Mouse (Mus musculus) forebrain, embryonic 11.5 days (tissue): ENCODE measurements at regions not wholly inside any gene's neighbourhood (a gene's known extent, or its start where the extent isn't known, plus 50 kb on each side); places are given as distances from the start of the nearest gene placed in this dataset.

Experiments
- ATAC-seq: fragments of 200-750 bp; cut with Nextera tagmentation; replicated peaks from 2 replicates; pipeline ENCODE4 v1.8.0; 2017; ENCODE audit warnings: moderate TSS enrichment; ENCODE audit not compliant: low FRiP score
- DNase-seq: peaks from one replicate; pipeline ENCODE4 v3.0.0-alpha.2; 2017; ENCODE audit warnings: low spot score
- H3K27ac ChIP-seq: fragments of 300-500 bp; sonication (generic); 2 replicates; pipeline ENCODE4 v1.5.1; 2014; ENCODE audit warnings: low read depth, low read length
- H3K27me3 ChIP-seq: fragments of 300-500 bp; sonication (generic); 2 replicates; pipeline ENCODE4 v1.6.1; 2014; ENCODE audit warnings: mild to moderate bottlenecking, low read length, mixed read lengths; ENCODE audit not compliant: control insufficient read depth, insufficient read depth
- H3K36me3 ChIP-seq: fragments of 300-500 bp; sonication (generic); 2 replicates; pipeline ENCODE4 v1.6.1; 2014; ENCODE audit warnings: mild to moderate bottlenecking, low read length, moderate library complexity, mixed read lengths; ENCODE audit not compliant: control insufficient read depth, insufficient read depth
- H3K4me1 ChIP-seq: fragments of 300-500 bp; sonication (generic); replicated peaks from 2 replicates; pipeline ENCODE4 v1.6.1; 2014; ENCODE audit warnings: low read length, mixed read lengths; ENCODE audit not compliant: control insufficient read depth, insufficient read depth
- H3K4me2 ChIP-seq: fragments of 300-500 bp; sonication (generic); 2 replicates; pipeline ENCODE4 v1.6.1; 2014; ENCODE audit warnings: low read depth, mild to moderate bottlenecking, low read length, moderate library complexity, mixed read lengths; ENCODE audit not compliant: severe bottlenecking
- H3K4me3 ChIP-seq: fragments of 300-500 bp; sonication (generic); 2 replicates; pipeline ENCODE4 v1.5.1; 2014; ENCODE audit warnings: low read depth, low read length
- H3K9ac ChIP-seq: fragments of 300-500 bp; sonication (generic); 2 replicates; pipeline ENCODE4 v1.6.1; 2014; ENCODE audit warnings: low read length
- H3K9me3 ChIP-seq: fragments of 300-500 bp; sonication (generic); 2 replicates; pipeline ENCODE4 v1.6.1; 2016; ENCODE audit warnings: low read length, mixed read lengths; ENCODE audit not compliant: control insufficient read depth
- WGBS: fragments of 180-500 bp; shearing (Covaris S2); extraction: QIAGEN DNeasy Blood & Tissue Kit; methylation state at CpG from one replicate; pipeline ENCODE4 v1.1.7; 2014; 5-methylcytosine and 5-hydroxymethylcytosine counted together

DNA sequence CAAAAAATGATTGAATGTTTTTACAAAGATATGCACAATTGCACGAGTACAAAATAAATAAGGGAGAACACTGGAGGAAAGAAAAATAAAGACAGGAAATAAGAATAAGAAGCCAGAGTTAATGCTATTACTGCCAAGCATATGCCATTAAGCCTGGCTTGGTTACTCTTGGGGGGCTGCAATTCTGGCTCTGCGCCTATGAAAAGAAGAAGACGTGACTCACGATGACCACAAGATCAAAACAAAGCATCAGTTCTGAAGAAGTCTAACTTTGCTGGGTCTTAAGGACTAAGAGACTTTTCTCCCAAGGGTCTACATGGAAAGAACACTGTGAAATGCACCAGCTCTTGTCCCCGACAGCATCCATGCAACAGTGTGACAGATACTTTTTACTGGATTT is 454.8 kb upstream of the Mpdz start:
- WGBS = 82% methylated on average over 5 of the region's 5 CpGs
- no peak for DNase-seq

DNA sequence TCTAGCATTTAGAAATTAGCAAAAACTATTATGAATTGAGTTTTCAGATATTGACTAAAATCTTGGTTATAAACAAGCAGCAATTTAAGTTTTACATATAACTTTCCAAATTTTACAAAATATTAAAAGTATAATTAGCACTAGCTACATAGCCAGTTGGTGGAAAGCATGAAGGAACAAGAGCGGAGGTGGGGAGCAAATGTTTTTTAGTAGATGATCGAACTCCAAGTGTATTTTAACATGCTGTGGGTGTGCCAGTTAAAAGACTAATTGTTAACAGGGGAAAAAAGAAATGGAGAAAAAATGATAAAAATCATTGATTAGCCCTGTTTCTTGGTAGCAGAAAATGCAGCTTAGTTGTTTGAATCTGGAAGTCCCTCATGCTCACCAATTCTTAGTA is 426.3 kb upstream of the Mpdz start:
- no peak for ATAC-seq
- H3K4me2 ChIP-seq = no peak overlapping the region
- WGBS = 95% methylated on average over 2 of the region's 2 CpGs

More for the DNA sequence above, 454.8 kb upstream of the Mpdz start:
- no peaks in the 10 kb centered on the region for H3K27me3 ChIP-seq
- H3K9me3 ChIP-seq = no peaks in the 10 kb centered on the region
- H3K9ac ChIP-seq = no peak overlapping the region
- H3K36me3 ChIP-seq = no peaks in the 10 kb centered on the region
- no peaks in the 10 kb centered on the region for H3K4me1 ChIP-seq
- ATAC-seq = no peak
- H3K4me3 ChIP-seq = no peak overlapping the region
- H3K27ac ChIP-seq = no peak overlapping the region
- H3K4me2 ChIP-seq = no peak overlapping the region

DNA sequence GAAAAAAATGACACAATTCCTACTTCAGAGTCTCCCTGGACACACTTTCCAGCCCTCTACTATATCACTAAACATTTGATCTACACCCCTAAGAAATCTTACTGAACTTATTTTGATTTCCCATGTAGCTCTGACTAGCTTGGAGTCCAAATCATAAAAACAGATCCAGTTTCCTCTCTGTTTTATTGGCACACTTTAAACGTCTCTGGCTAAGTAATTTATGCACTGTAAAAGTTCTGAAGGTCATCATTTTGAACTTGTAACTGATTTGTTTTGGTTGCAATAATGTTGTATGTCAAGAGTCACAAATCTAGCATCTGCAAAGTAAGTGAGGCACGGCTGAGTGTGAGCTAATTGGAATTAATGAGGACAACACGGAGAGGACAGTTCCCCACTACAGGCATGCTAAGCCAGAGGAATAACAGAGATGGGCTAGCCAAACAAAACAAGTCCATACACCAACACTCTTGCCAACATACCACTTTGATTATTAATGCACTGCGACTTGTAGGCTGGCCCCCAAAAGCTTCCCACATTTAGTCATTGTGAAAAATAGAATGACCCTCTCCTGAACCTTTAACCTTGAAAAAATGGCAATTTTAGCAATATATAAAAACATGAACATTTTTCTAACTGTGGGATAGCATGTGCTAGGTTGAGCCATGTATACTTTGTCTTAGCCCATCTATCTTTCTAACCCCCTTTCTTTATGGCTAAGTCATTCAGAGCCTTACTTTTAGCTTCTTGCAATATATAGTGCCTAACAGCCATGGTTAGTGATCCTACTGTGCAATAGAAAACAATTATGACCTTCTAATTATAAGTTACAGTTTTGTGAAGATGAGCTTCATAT is 399.3 kb upstream of the Mpdz start:
- Histone ChIP-seq H3K9ac (no peak overlapping the region), H3K4me3 (no peak overlapping the region), H3K27ac (no peak overlapping the region), H3K27me3 (no peaks in the 10 kb centered on the region), H3K4me1 (no peaks in the 10 kb centered on the region), H3K36me3 (no peaks in the 10 kb centered on the region), H3K9me3 (no peaks in the 10 kb centered on the region), H3K4me2 (no peak overlapping the region)
- no peak for DNase-seq
- no peak for ATAC-seq
- WGBS = 88% methylated on average over 4 of the region's 4 CpGs

More for the DNA sequence above, 426.3 kb upstream of the Mpdz start:
- H3K4me1 ChIP-seq = no peaks in the 10 kb centered on the region
- no peak overlapping the region for H3K27ac ChIP-seq
- no peaks in the 10 kb centered on the region for H3K9me3 ChIP-seq
- no peaks in the 10 kb centered on the region for H3K36me3 ChIP-seq
- DNase-seq = no peak
- no peak overlapping the region for H3K4me3 ChIP-seq
- H3K9ac ChIP-seq = no peak overlapping the region
- no peaks in the 10 kb centered on the region for H3K27me3 ChIP-seq

DNA sequence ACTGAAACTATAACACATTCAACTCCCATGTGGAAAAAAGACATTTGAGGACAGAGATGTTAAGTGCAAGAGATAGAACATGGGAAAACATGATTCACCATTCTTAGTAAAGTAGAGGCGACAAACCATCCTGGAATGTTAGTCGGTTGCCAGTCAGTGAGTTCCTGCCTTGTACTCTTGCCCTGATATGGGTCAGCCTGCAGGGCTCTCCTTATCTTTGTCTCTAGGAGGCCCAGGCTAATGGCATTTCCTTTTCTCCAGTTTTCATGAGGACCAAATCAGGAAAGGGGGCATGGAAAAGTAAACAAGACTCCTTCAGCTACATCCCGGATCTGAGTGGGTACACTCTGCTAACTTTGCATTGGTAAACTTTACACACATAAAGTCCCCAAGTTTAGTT is 387.4 kb upstream of the Mpdz start:
- no peaks in the 10 kb centered on the region for H3K9me3 ChIP-seq
- ATAC-seq (no peak), DNase-seq (no peak)
- WGBS = 77% methylated on average over 3 of the region's 3 CpGs
- no peaks in the 10 kb centered on the region for H3K4me1 ChIP-seq
- H3K4me2 ChIP-seq = no peak overlapping the region
- H3K9ac ChIP-seq = no peak overlapping the region
- no peak overlapping the region for H3K27ac ChIP-seq
- H3K4me3 ChIP-seq = no peak overlapping the region
- no peaks in the 10 kb centered on the region for H3K36me3 ChIP-seq
- H3K27me3 ChIP-seq = no peaks in the 10 kb centered on the region

DNA sequence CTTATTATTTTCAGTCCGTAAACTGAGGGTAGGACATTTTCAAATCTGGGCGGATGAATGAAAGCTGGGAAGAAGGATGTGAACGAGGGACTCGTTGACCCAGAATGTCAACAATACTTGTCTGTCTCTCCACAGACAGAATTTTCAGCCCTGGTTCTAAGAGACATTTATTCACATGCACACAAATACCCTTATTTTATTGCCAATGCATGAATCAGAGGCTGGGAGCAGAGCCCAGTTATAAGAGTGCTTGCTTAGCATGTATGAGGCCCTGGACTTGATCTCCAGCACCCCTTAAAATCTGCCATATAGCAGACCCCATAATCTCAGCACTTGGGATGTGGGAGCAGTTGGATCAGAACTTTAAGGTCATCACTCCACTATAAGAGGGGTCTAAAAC is 384.8 kb upstream of the Mpdz start:
- 92% methylated on average over 4 of the region's 4 CpGs for WGBS
- no peak for ATAC-seq
- H3K4me3 ChIP-seq = no peak overlapping the region

DNA sequence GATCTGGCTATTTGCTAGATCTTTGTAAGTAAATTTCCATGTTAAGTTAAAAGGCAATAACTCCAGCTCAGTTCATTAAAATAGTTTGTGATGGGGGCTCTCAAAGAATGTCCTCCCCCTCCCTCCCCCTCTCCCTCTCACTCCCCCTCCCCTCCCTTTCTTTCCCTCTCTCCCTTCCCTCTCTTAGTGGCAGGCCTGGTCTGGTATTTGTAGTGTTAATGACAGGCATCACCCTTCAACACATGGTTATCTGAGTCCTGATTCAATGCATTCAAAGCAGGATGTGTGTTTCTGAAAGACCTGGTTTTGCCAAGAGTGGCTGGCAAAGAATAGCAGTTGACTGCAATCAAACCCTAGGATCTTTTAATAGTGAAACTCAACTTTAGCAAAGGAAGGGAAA is 383.4 kb upstream of the Mpdz start:
- Histone ChIP-seq H3K9me3 (no peaks in the 10 kb centered on the region), H3K27ac (no peak overlapping the region), H3K4me3 (no peak overlapping the region), H3K4me1 (no peaks in the 10 kb centered on the region), H3K36me3 (no peaks in the 10 kb centered on the region), H3K4me2 (no peak overlapping the region), H3K9ac (no peak overlapping the region), H3K27me3 (no peaks in the 10 kb centered on the region)
- DNase-seq (no peak), ATAC-seq (no peak)

More for the DNA sequence above, 384.8 kb upstream of the Mpdz start:
- Histone ChIP-seq H3K9me3 (no peaks in the 10 kb centered on the region), H3K9ac (no peak overlapping the region), H3K36me3 (no peaks in the 10 kb centered on the region), H3K27me3 (no peaks in the 10 kb centered on the region), H3K27ac (no peak overlapping the region), H3K4me2 (no peak overlapping the region), H3K4me1 (no peaks in the 10 kb centered on the region)
- no peak for DNase-seq

DNA sequence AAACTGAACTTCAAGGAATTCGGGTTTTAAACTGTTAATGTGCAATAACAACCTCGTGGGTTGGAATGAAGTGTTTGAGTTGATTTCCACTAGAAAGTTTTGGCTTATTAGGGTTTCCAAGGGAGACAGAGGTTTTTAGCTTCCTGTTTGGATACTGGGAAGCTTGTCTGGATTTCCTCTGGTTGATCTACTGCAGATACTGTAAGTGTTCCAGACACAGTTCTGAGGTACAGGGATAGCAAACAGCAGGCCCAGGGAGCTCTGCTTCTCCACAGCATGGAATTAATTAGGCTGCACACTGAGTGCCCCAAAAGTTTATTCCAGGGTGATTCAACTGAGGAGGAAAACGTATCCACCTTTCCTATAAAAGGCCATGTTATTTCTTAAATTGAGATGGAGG is 381.0 kb upstream of the Mpdz start:
- DNase-seq (no peak), ATAC-seq (no peak)
- 67% methylated on average over 3 of the region's 3 CpGs for WGBS
- H3K27ac ChIP-seq = no peak overlapping the region
- no peaks in the 10 kb centered on the region for H3K36me3 ChIP-seq
- H3K4me1 ChIP-seq = no peaks in the 10 kb centered on the region
- no peaks in the 10 kb centered on the region for H3K9me3 ChIP-seq
- no peaks in the 10 kb centered on the region for H3K27me3 ChIP-seq
- H3K4me3 ChIP-seq = no peak overlapping the region
- no peak overlapping the region for H3K4me2 ChIP-seq
- H3K9ac ChIP-seq = no peak overlapping the region

DNA sequence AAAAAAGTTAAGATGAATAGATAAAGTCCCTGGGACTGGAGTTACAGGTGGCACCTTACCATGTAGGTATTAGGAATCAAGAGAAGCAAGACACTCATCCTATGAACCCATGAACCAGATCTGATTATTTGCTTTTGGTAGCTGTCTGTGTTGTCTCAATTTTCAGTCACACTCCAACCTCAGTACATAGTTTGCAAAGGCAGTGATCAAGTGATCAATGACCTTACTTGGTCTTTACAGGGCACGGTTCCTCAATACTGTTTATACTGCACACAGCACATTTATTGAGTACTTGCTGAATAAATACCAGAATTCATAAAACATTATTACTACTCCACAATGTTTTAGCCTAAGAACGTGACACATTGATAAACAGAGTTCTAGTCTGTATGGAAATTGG is 346.7 kb upstream of the Mpdz start:
- no peaks in the 10 kb centered on the region for H3K9me3 ChIP-seq
- DNase-seq = no peak
- no peak overlapping the region for H3K4me3 ChIP-seq
- no peak for ATAC-seq
- H3K36me3 ChIP-seq = no peaks in the 10 kb centered on the region
- H3K27me3 ChIP-seq = no peaks in the 10 kb centered on the region
- 83% methylated on average over 2 of the region's 2 CpGs for WGBS
- H3K4me2 ChIP-seq = no peak overlapping the region
- no peaks in the 10 kb centered on the region for H3K4me1 ChIP-seq
- H3K9ac ChIP-seq = no peak overlapping the region
- no peak overlapping the region for H3K27ac ChIP-seq

DNA sequence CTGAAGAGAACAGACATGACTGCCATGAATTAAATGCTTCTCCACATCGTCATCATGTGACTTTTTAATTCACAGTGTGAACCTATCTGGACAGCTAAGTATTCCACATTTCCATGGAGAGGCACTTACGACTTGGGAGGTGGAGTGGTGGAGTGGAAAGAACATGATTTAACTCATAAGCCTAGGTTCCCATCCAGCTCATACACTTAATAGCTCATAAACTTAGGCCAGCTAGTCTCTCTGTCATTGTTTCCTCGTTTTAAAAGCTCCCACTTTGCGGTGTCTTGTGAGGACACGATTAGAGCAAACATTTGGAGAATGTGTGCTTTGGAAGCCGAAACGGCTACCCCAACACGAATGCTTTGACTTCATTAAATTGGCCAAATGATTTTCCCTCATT is 346.0 kb upstream of the Mpdz start:
- no peaks in the 10 kb centered on the region for H3K4me1 ChIP-seq
- H3K36me3 ChIP-seq = no peaks in the 10 kb centered on the region
- no peak overlapping the region for H3K9ac ChIP-seq
- H3K4me2 ChIP-seq = no peak overlapping the region
- no peak overlapping the region for H3K4me3 ChIP-seq
- H3K9me3 ChIP-seq = no peaks in the 10 kb centered on the region
- no peak for ATAC-seq
- DNase-seq = no peak
- no peaks in the 10 kb centered on the region for H3K27me3 ChIP-seq
- H3K27ac ChIP-seq = no peak overlapping the region
- 83% methylated on average over 8 of the region's 8 CpGs for WGBS
